Mouse (Mus musculus) colon, adult 2 months (tissue): ENCODE measurements around the gene Rnf40. TPM values are rescaled to one million over a fixed set of nuclear protein-coding genes. Genes with fewer than 3 reads are reported as not detected.

ENCODE experiments used
- polyA plus RNA-seq: library from polyadenylated mRNA; depleted of rRNA; stranded (reverse); fragments of >200 nt; gene quantifications from 2 replicates; pipeline ENCODE4 v1.2.3, GENCODE M21; 2012; rRNA removed

Rnf40 gene
- polyA plus RNA-seq = 24.1 and 24.4 TPM in 2 replicates

GRCm38 (mm10) chr7:127588011-127588871 lies at the start of gene Rnf40, which contains the start of gene Ccdc189:
Gene Rnf40, plus strand, starts transcription at chr7:127588767.
Gene Ccdc189, minus strand, starts transcription at chr7:127588595.

GRCm38 (mm10) chr7:127561340-127561858 lies 27.2 kb upstream of the Rnf40 start, which contains the start of gene Tmem265:
Gene Tmem265, plus strand, starts transcription at chr7:127561390.

GRCm38 (mm10) chr7:127572895-127573471 lies 15.6 kb upstream of the Rnf40 start, which contains the start of gene Phkg2:
Gene Phkg2, plus strand, starts transcription at chr7:127573340.

GRCm38 (mm10) chr7:127614891-127615843 lies 26.6 kb downstream of the Rnf40 start, which contains the start of gene Zfp629:
Gene Zfp629, minus strand, starts transcription at chr7:127615797.

Other genes starting within 250 kb of the Rnf40 start
- gene Zfp768, start 243.2 kb upstream of the Rnf40 start, polyA plus RNA-seq = 50.1 and 52.5 TPM in 2 replicates
- gene Zfp747, start 212.7 kb upstream of the Rnf40 start, polyA plus RNA-seq = 13.0 and 13.4 TPM in 2 replicates
- 4.5 and 4.7 TPM in 2 replicates for gene 9130019O22Rik, start 201.6 kb upstream of the Rnf40 start, polyA plus RNA-seq
- 9.8 and 10.4 TPM in 2 replicates for gene E430018J23Rik, start 195.1 kb upstream of the Rnf40 start, polyA plus RNA-seq
- gene Zfp764, start 181.9 kb upstream of the Rnf40 start, polyA plus RNA-seq = 7.7 and 7.9 TPM in 2 replicates
- gene Zfp688, start 166.7 kb upstream of the Rnf40 start, polyA plus RNA-seq = 24.4 and 29.7 TPM in 2 replicates
- 4.1 and 4.6 TPM in 2 replicates for gene Zfp689, start 139.6 kb upstream of the Rnf40 start, polyA plus RNA-seq
- 75.9 and 78.1 TPM in 2 replicates for gene Prr14, start 129.2 kb upstream of the Rnf40 start, polyA plus RNA-seq
- 24.0 and 34.3 TPM in 2 replicates for gene Fbrs, start 109.6 kb upstream of the Rnf40 start, polyA plus RNA-seq
- gene Srcap, start 76.8 kb upstream of the Rnf40 start, polyA plus RNA-seq = 19.2 TPM in 2 replicates
- gene Gm42715, start 69.2 kb upstream of the Rnf40 start, polyA plus RNA-seq = 9.9 and 12.4 TPM in 2 replicates
- gene Tmem265, start 27.4 kb upstream of the Rnf40 start, polyA plus RNA-seq = 0.83 and 2.6 TPM in 2 replicates
- 55.0 and 55.1 TPM in 2 replicates for gene Phkg2, start 15.4 kb upstream of the Rnf40 start, polyA plus RNA-seq
- gene Ccdc189, start 172 bp upstream of the Rnf40 start, polyA plus RNA-seq = 3.1 and 3.2 TPM in 2 replicates
- 8.3 and 8.5 TPM in 2 replicates for gene Zfp629, start 27.0 kb downstream of the Rnf40 start, polyA plus RNA-seq
- gene Bcl7c, start 120.2 kb downstream of the Rnf40 start, polyA plus RNA-seq = 30.5 and 30.6 TPM in 2 replicates
- 17.1 and 23.7 TPM in 2 replicates for gene Ctf1, start 124.0 kb downstream of the Rnf40 start, polyA plus RNA-seq
- not detected in 2 replicates for gene Ctf2, start 143.4 kb downstream of the Rnf40 start, polyA plus RNA-seq
- gene Fbxl19, start 155.8 kb downstream of the Rnf40 start, polyA plus RNA-seq = 47.9 and 56.8 TPM in 2 replicates
- gene Orai3, start 181.0 kb downstream of the Rnf40 start, polyA plus RNA-seq = 35.4 and 46.9 TPM in 2 replicates
- 8.2 and 9.2 TPM in 2 replicates for gene Setd1a, start 187.9 kb downstream of the Rnf40 start, polyA plus RNA-seq
- 0.86 TPM in 1 of 2 replicates, not detected in the other for gene Gm49388, start 196.8 kb downstream of the Rnf40 start, polyA plus RNA-seq
- 64.8 and 84.2 TPM in 2 replicates for gene Hsd3b7, start 211.8 kb downstream of the Rnf40 start, polyA plus RNA-seq
- 61.1 and 76.4 TPM in 2 replicates for gene Stx4a, start 235.5 kb downstream of the Rnf40 start, polyA plus RNA-seq
- gene Stx1b, start 235.8 kb downstream of the Rnf40 start, polyA plus RNA-seq = 3.9 and 4.8 TPM in 2 replicates